Mouse (Mus musculus): ENCODE results near the gene Srgn.
"Not testable (repeated sequence)": the region's sequence is repeated elsewhere in the genome, so short reads cannot be mapped to it uniquely, and the experiment has no call there.

Gene Srgn

GRCm38 (mm10) chr10:62485878-62486582, 41.2 kb downstream of the Srgn start:
- no peak for DNase-seq (ENCODE audit: low spot score)

- no peak for DNase-seq (ENCODE audit: low spot score)
Measured at GRCm38 (mm10) chr10:62481108-62481852, 46.0 kb downstream of the Srgn start.

GRCm38 (mm10) chr10:62476980-62477379, 50.3 kb downstream of the Srgn start:
- no peak for DNase-seq (ENCODE audit: low spot score)

- DNase-seq (ENCODE audit: low spot score), result no peak
Measured at GRCm38 (mm10) chr10:62474944-62475343, 52.3 kb downstream of the Srgn start.

GRCm38 (mm10) chr10:62471105-62471504, 56.1 kb downstream of the Srgn start:
- DNase-seq (ENCODE audit: low spot score), result no peak

GRCm38 (mm10) chr10:62469736-62470135, 57.5 kb downstream of the Srgn start:
- no peak for DNase-seq (ENCODE audit: low spot score)

GRCm38 (mm10) chr10:62461321-62461720, 65.9 kb downstream of the Srgn start:
- no peak for DNase-seq (ENCODE audit: low spot score)

- DNase-seq (ENCODE audit: low spot score), result not testable (repeated sequence)
Measured at GRCm38 (mm10) chr10:62452001-62452400, 75.2 kb downstream of the Srgn start.

- peak; percentile 49 for DNase-seq (ENCODE audit: low spot score)
Measured at GRCm38 (mm10) chr10:62450280-62450640, 77.0 kb downstream of the Srgn start.

- peak; percentile 97 for DNase-seq (ENCODE audit: low spot score)
Measured at GRCm38 (mm10) chr10:62449364-62450279, 77.6 kb downstream of the Srgn start, which contains the start of the genes 4930507D05Rik and Supv3l1. 4930507D05Rik (plus strand) TSS chr10:62449489. Supv3l1 (minus strand) TSS chr10:62449738.
